Mouse (Mus musculus): ENCODE measurements around the gene Srl.
"Not testable (repeated sequence)": the region's sequence is repeated elsewhere in the genome, so short reads cannot be mapped to it uniquely, and the experiment has no call there.

Gene Srl

GRCm38 (mm10) chr16:4552829-4553550 is 11.4 kb upstream of the Srl start:
- peak; percentile 43 to 56 for DNase-seq

- no peak for DNase-seq
These were observed 10.3 kb upstream of the Srl start for GRCm38 (mm10) chr16:4551885-4552284.

- peak; percentile 85 to 89 for DNase-seq
These were observed 9.4 kb upstream of the Srl start for GRCm38 (mm10) chr16:4551056-4551455.

GRCm38 (mm10) chr16:4548953-4549688 is 7.5 kb upstream of the Srl start:
- peak in 1 of 2 experiments; percentile 31 for DNase-seq

- DNase-seq: no peak
These were observed 6.0 kb upstream of the Srl start for GRCm38 (mm10) chr16:4547611-4548010.

- no peak for DNase-seq
These were observed 5.2 kb upstream of the Srl start for GRCm38 (mm10) chr16:4546838-4547237.

GRCm38 (mm10) chr16:4544845-4545244 is 3.2 kb upstream of the Srl start:
- no peak for DNase-seq

- DNase-seq: no peak
These were observed 1.6 kb upstream of the Srl start for GRCm38 (mm10) chr16:4543266-4543665.

GRCm38 (mm10) chr16:4542236-4542774 is 689 bp upstream of the Srl start:
- no peak for DNase-seq

- no peak for DNase-seq
These were observed 583 bp downstream of the Srl start for GRCm38 (mm10) chr16:4541033-4541432.

GRCm38 (mm10) chr16:4540064-4540775 is 1.4 kb downstream of the Srl start:
- no peak for DNase-seq

GRCm38 (mm10) chr16:4539521-4539920 is 2.1 kb downstream of the Srl start:
- no peak for DNase-seq

GRCm38 (mm10) chr16:4537616-4538358 is 3.8 kb downstream of the Srl start:
- DNase-seq: no peak

- DNase-seq: not testable (repeated sequence)
These were observed 14.2 kb downstream of the Srl start for GRCm38 (mm10) chr16:4527373-4527772.

GRCm38 (mm10) chr16:4523313-4524004 is 18.2 kb downstream of the Srl start:
- no peak for DNase-seq

- DNase-seq: no peak
These were observed 18.7 kb downstream of the Srl start for GRCm38 (mm10) chr16:4522879-4523278.

GRCm38 (mm10) chr16:4521735-4522530 is 19.7 kb downstream of the Srl start:
- peak in 1 of 2 experiments; percentile 35 for DNase-seq

- DNase-seq: no peak
These were observed 20.4 kb downstream of the Srl start for GRCm38 (mm10) chr16:4521074-4521667.

GRCm38 (mm10) chr16:4520673-4521072 is 20.9 kb downstream of the Srl start:
- no peak for DNase-seq

GRCm38 (mm10) chr16:4519825-4520224 is 21.8 kb downstream of the Srl start:
- DNase-seq: no peak

- DNase-seq: no peak
These were observed 22.5 kb downstream of the Srl start for GRCm38 (mm10) chr16:4519157-4519556.

Data from kidney, postnatal 4 days (tissue).